Mouse (Mus musculus) lung, postnatal 14 days (tissue): Measurements from ENCODE around the gene Tmem59.

Source experiments
- DNase-seq: peaks from one replicate; pipeline ENCODE4 v3.0.0; 2021

Gene Tmem59

DNA sequence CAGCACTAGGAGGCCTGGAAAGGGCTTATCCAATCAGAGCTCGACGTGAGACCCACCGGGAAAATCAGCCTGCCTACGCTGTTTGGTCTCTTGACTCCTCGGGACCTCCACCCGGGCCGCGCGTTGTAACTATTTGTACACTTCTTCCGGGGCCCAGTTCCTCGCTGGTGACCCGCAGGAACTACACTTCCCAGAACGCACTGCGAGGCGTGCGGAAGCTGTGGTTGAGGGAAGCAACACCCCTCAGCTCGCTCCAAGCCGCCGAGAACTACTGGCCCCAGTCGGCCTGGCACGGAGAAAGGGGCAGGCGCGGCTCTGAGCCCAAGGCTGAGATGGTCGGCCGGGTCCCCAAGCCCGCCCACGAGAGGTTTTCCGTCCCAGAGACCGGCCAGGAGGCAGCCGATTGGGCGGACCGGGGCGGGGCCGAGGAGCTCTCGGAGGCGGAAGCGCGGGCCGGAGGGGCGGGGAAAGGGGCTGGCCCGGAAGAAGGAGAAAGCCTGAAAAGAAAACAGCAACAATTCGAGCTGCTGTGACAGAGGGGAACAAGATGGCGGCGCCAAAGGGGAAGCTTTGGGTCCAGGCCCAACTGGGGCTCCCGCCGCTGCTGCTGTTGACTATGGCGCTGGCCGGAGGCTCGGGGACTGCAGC is at the start of gene Tmem59:
TSS of gene Tmem59 (plus strand) at position 218 of the 648 bp plus-strand sequence.
- DNase-seq: peak; percentile 97

DNA sequence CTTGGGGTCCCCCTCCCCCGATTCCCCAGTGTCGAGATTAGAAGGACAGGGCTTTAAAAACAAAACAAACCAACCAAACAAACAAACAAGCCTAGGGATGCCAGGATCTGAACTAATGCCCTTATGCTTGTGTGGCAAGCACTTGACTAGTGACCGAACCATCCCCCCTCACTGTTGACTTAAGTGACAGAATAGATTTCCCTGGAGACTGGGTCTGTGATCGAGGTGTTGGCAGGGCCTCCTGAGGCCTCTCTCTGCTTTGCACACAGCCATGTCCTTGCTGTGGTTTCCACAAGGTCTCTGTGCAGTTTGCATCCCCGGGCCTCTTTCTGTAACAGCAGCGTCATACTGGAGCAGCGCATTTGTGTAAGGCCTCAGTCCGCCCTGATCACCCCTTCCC is 48.8 kb upstream of the Tmem59 start:
- no peak for DNase-seq

DNA sequence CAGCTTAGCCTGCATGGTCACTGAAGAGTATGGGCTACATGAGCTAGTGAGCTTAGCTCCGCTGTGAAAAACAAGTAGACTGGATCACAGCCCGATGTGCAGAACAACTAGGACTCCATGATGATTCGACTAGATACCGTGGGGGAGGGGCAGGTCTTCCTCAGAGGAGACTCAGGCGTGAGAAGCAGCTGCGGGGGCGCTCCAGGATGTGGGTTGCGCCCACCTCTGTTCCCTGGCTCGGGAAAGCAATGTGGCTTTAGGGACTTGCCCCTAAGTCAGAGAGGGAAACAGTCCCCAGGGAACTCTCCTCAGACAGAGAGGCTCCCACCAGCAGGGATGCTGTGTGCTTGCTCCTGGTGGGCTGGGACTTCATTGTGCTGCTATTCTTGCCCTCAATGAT is 47.7 kb upstream of the Tmem59 start:
- DNase-seq: no peak

DNA sequence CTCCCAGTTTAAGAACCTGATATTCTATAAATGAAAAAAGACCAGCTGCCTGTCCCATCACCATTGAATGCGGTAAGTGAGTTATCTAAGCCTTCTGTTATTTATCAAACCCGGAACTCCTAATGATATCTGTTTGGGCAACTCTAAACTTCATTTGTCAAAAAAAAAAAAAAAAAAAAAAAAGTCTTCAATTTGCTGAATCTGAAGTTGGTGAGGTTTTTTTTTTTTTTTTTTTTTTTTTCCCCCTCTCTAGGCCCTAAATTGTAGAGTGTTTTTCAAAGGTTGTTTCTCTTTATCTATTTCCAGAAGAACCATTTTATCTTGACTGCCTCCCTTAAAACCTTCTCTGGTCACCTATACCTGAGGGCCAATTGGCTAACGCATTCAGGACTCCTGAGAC is 43.3 kb upstream of the Tmem59 start:
- no peak for DNase-seq

DNA sequence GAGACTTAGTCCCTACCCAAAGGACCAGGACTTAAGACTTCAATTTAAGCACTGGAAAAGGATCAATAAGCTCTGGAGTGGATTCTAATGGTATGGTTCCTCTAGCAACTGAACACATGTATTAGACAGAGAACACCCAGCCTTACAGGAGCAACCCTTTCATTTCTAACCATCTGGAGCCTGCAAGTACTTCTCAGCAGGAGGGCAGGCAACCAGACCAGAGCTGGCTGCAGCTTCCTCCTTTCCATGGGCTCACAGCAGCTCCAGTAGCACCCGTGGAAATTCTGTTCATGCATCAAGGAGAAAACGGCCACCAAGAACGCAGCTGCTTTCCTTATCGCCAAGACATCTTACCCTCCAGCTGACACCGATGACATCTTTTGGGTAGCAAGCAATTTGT is 42.5 kb upstream of the Tmem59 start:
- no peak for DNase-seq

DNA sequence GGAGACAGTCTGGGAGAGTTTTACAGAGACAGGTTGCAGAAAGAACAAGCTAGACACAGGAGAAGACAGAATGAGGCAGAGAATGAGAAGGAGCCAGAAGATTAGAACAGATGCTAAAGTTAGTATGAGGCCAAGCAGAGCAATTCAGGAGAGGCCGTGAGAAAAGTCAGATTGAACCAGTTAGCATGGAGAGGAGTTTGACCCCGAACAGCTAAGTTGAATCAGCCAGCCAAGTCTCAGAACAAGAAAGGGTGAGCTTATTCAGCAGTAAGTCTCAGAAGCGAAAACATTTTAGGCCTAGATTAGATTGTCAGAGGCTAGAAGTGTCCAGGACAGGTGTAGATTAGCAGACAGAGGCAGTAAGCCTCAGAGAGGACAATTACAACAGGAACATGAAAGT is 41.7 kb upstream of the Tmem59 start:
- DNase-seq: no peak

DNA sequence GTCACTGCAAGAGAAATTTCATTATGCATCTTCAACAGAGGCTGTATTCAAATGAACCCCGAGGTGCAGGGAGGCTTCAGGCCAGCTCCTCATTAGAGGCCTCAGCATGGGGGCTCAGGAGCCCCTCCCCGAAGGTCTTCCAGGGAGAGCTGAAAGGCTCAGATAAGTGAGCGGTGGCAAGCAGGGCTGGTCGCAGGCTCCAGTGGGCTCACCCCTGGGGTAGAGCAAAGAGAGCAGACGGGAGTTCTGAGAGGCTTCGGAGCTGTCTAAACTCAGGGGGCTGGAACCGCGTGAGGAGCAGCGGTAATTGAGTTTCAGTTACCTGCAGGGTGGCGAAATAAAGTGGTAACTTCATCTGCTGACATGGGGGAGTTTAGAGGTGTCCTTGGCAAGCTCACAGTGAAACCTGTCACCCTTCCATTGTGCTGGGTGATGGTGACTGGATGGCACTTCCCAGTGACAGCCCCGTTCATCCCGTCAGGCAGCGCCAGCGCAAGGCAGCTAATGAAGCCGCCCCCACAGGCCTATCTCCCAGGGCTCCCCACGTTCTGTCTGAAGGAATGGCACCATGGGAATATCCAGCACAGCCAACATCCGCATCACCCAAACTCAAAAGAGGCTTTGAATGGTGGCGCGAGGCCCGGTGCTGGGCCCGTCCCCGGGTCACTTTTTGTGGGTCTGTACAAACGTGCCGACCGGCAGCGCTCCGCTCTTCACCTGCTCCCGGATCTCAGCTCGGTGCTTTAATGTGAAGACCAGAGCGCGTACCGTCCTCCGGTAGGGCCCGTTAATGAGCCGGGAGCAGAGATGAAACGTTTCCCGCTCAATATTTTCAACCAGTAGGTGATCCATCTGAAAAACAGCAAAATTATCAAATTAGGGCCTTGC is 39.0 kb upstream of the Tmem59 start:
- no peak for DNase-seq

DNA sequence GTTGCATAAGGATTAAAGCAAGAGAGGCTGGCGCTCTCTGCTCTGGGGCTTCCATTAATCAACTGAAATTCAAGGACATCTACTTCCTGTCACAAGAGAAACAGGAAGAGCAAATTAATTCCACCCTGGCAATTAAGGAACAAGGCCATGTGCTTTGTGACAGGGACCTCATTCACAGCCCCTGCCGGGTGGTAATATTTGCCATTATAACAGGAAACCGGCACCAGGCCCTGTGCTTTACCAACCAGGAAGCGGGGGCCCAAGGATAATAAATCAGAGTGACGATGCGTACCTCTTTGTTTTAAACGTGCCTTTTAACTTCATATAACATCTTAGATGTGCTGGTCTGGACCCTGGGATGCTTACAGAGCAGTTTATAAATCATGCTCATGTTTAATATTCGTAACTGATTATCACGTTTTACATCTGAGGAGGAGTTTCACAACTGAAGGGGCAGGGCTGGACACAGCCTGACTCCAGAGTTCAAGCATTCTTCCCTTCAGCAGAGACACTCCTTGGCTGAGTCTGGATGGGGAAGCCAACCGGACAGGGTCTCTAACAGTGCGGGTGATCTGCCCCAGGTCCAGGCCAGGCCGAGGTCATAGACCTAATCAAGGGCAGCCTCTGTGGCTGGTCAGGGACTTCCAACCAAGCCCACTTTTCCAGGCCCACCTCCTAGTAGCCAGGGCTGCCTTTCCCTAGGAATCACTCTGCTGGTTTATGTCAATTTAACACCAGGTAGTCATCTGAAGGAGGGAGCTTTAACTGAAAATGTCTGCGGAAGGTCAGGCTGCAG is 38.2 kb upstream of the Tmem59 start:
- no peak for DNase-seq

DNA sequence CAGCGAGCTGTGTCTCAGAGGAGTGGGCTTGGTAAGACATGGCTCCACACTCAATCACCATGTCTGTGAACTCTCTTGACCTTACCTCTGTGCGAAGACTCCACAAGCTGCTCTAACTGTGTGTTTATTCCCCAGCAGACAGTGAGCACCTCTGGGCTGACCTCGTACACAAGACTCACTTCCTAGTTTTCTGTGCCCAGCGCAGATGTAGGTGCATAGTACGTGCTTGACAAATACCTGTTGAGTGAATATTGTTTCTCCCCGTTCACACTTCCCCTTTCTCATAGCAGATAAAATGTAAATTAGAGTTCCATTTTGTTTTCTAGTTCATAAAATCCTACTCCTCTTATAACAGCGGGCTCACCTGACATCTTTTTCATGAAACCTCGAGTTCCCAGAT is 34.7 kb upstream of the Tmem59 start:
- no peak for DNase-seq

DNA sequence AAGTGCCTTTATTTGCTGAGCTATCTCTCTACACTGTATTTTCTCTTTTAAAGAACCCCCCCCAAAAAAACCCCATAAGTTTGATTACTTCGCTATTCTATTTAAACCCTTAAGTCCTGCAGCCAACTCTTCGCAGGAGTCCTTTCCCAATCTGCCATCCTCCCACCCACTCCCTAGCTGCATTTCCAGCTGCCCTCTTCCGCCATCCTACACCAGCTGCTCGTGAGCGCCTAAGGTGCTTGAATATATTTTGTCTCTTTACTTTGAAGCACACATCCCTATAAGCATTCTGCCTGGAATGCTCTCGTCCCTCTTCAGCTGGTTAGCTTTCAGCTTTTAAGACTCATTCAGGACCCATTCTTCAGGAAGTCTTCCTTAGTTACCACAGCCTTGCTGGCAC is 27.2 kb upstream of the Tmem59 start:
- no peak for DNase-seq

DNA sequence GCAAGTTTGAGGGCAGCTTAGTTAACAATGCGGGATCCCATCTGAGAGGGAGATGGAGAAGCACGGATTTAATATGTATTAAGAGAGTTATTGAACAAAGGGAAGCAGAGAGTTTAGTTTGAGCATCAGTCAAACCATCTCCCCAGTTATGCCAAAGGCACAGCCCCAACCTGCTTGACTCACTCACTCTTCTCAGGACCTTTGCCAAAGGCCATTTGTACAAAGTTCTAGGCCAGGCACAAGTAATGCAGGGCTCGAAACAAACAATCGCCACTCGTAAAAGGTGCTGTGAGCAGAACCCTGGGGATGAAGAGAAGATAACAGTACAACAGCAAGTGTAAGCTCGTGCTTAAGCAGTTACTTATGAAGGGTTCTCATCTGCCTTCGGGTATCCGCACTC is 25.6 kb upstream of the Tmem59 start:
- no peak for DNase-seq

DNA sequence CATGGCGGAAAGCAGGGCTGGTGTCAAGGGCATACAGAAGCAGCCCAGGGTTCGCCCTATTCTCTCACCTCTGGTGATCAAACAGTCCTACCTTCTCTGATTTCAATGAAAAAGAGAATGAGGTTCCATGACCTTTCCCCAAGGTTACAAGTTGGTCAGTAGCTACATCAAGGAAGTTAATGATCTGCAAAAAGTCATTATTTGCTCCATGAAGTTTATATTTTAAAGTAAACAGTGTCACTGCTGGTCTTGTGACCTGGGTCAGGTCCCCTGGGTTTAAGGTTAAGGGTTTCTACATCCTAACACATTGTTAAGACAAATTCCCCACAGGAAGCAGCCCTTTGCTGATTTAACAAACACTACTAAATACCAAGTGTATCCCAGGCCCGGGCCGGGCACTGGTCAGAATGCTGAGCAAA is 21.2 kb upstream of the Tmem59 start:
- DNase-seq: no peak

DNA sequence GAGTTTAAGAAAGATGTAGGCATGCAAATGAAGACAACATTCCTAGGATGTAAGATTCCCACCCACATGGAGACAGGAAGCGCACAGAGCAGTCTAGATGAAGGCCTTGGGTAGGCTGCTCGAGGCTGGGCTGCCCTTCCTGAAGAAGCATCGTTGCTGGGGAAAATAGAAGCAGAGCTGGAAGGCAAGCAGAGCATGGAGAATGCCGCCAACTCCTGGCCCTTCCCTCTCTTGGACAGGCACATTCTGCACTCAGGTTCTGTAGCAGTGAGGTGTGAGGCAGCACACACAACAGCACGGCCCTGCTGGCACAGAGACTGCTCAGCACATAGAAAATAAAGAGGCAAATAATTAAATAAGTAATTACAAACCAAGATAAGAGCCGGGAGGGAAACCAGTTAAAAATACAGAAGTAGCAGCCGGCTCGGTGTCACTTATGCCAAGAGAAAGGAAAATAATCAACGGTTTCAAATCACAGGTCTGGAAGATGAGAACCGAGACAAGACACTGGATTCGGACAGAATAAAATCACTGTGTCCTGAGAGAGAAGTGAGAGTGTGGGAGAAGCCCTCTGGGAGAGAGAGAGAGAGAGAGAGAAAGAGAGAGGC is 18.9 kb upstream of the Tmem59 start:
- no peak for DNase-seq

DNA sequence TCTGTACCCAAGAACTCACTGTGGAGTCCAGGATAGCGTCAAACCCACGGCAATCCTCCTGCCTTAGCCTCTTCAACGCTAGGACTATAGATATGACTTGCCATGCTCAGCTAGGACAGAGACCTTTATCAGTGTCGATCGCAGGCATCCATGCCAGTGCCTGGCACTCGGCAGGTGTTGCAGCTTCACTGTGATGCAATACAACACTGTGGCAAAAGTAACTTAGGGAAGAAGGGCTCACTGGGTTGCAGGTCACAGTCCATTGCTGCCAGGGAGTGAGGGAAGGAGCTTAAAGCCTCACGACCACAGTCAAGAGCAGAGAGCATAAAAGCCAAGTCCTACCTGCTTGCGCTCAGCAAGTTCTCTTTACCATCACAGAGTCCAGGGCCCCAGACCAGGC is 18.0 kb upstream of the Tmem59 start:
- no peak for DNase-seq

DNA sequence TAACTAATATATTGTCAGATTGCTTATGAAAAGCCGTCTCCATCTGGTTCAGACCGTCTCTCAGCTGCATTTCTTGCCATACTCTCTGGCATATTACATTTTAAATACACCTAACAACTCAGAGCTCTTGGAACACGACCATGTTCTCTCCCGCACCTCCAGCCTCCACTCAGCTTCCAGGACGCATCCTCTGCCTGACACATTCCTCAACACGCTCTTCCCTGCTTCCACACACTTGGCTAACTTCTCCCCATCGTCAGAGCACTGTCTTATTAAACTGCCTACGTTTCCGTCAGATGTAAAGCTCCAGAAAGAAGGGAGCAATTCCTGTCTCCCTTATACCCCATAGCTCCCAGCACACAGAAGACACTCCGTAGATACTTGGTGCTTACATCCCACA is 14.9 kb upstream of the Tmem59 start:
- DNase-seq: no peak

DNA sequence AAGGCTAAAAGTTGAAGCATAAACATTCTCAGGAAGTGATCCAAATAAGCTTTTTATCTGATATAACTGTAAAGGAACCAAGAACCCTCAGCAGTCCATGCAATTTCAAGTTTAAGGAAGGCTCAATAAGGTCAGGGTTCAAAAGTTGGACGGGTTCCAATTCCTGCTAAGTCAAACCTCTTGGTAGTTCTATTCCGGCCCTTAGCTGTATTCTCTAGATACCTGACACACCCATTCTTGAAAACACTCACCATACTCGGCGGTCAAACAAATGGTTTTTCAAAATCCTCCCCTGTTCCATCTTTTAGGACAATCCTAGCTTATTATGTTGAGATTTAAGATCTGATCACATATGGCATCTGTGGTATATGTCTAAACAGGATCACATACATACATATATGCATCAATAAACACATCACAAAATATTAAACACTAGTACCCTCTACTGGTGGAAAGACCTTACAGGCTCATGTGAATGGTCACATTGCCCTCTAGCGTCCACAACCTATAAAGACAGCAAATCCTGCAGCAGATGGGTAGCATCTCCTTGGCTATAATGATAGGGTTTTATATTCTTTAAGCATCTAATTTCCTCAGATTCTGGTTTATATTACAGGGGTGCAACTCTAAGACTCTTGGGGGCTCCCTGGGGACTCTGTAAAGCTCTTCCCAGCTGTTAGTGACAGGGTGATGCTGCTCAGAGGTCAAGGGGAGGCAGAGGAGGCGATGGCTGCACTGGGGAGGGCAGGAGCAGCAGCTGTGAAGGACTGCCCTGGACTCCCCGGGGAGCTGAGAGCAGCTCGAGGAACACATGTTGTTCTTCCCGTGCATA is 14.2 kb upstream of the Tmem59 start:
- peak; percentile 74 for DNase-seq

DNA sequence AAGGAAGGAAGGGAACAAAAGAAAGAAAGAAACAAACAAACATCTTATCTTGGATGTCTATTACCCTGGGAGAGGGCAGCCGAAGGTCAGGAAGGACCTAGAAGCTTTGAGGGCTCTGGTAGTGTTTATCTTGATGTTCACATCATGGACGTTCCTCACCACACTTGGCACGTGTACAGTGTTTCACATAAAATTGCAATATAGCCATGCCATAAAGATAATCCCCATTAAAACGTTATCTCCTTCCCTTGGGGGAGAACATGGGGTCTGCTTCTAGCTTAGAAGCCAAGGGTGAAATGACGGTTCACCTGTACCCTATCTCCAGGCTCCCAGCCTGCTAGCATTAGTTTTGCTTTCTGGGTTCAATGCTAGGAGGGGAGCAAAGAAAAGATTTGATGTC is 11.5 kb upstream of the Tmem59 start:
- no peak for DNase-seq

DNA sequence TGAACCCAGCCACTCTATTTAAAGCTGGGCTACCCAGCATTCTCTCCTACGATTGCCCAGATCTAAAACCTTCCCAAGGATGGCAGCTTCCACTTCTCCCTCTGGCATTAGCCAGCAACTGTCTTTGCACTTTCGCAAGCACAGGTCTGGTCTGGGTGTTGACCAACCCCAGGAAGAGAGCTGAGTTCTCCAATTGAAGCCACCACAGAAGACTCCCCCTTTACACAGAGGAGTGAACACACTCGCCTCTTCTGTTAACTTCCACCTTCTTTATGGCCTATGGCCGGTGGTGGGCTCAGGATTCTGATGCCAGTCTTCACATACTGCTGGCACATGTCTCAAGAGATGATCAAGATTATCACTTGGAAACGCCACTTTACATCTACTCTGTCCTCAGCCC is 10.4 kb upstream of the Tmem59 start:
- DNase-seq: no peak

DNA sequence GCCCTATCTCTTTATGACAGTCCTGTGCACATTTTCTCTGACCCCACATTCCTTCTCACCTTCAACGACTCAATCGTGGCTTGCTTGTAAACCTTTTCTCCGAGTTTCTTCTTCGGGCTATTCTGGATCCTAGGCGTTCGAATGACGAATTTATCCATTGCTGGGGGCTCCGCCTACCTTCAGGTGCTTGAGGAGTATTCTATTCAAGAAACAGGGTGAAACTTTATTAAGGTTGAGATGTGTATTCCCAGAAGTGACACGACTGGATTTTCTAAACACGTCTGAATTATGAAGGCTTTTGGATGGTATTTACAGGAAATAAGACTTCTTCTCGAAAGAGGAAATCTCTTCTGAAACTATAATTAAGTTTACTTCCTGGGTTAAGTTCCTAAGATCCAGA is 693 bp upstream of the Tmem59 start:
- DNase-seq: no peak

DNA sequence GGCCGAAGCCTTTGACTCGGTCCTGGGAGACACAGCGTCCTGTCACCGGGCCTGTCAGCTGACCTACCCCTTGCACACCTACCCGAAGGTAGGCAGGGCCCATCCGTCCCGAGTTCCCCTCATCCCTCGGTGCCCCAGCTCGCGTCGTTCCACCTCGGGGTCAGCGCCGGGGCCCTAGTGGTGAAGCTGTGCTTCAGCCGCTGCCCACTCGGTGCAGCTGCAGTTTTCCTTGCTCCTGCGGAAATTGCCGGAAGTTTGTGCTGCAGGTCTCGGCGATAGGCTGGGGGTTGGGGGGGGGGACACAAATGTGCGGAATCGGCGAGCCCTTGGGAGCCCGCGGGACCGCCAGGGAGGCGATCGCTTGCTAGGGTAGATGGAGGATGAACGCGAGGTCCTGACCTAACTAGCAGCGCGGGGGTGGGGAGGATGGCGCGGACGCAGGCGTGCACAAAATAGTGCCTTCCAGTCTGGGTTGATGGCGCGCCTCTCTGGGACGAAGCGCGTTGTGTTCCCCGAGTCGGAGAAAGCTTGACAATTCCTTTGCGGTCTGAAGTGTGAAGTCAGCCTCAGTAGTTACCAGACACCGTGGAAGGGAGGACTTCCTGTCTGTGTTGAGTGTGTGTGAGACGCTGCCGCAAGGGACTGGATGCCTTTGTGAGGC is 761 bp downstream of the Tmem59 start, which contains the start of gene Tceanc2:
TSS of gene Tceanc2 (minus strand) at position 287 of the 661 bp plus-strand sequence.
- DNase-seq: peak; percentile 50

DNA sequence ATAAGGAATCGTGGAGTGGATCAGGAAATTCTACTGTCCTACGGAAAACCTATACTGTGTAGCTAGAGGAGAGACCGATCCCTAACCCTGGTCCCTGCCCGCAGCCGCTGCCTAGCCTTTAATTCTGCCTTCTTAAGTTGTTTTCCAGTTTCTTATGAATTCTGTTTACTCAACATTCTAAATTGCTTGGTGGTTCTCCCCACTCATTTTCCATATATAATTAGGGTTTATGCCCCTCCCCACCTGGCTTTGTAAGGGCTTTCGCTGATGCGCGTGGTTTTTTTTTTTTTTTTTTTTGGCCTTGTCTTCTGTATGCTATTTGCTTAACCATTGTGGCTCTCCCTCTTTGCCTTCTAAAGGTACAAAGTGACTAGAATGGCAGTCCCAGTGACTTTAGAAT is 1.4 kb downstream of the Tmem59 start:
- DNase-seq: no peak

DNA sequence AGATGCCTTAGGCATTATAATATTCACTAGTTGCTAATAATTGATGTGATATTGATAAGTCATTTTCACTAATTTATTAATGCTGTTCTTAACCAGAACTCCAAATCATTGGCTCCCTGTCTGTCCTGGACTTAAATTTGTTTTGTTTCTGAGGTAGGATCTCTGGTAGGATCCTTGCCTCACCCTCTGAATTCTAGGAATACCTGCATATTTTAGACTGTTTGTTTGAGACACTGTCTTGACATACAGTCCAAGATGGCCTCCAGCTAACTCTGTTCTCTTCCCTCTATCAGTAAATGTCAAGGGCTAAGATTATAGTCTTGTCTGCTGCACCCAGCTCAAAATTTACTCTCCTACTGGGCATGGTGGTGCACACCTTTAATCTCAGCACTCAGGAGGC is 2.5 kb downstream of the Tmem59 start:
- DNase-seq: no peak
